Comparison of ENCODE assay signal across 8 mouse cellular contexts in genomic region chr11:6267320-6268254, GRCm38 (mm10). TPM values are rescaled to one million over a fixed set of nuclear protein-coding genes. Genes with fewer than 3 reads are reported as not detected.
A peak's percentile ranks its signal among the peaks of the same experiment; 100 is the strongest.
DNase-seq lines count a peak whose midpoint lies in the region; ATAC-seq and TF ChIP-seq lines count a peak whose summit lies in the region.

Ddx56 (minus strand) TSS chr11:6267772.

- H3K9ac ChIP-seq in hindbrain, embryonic 13.5 days, result peak within 1 kb of the TSS; percentile 91

- POLR2A ChIA-PET in Patski (lab: Charles Lee), result interaction anchor here (0.6 kb wide), 1 partner anchor 20 kb away, joined by 5 read pairs; no protein-coding TSS in a partner anchor

- WGBS in hindbrain, embryonic 13.5 days, result 1% methylated on average over 50 of the region's 50 CpGs

- H3K9me3 ChIP-seq in hindbrain, embryonic 13.5 days, result no peaks in the 10 kb centered on the region

- peak within 1 kb of the TSS; percentile 95 for H3K4me2 ChIP-seq in hindbrain, embryonic 13.5 days

- ATAC-seq in Patski, result peak; percentile 77
- ATAC-seq in hindbrain, embryonic 13.5 days (ENCODE audit: low FRiP score), result peak; percentile 95

- CTCF ChIA-PET in Patski (lab: Charles Lee), result no interaction called here

- peaks cover 23% of the 10 kb centered on the region for H3K4me1 ChIP-seq in hindbrain, embryonic 13.5 days (replicated peaks)

- no peaks in the 10 kb centered on the region for H3K27me3 ChIP-seq in Patski
- no peaks in the 10 kb centered on the region for H3K27me3 ChIP-seq in hindbrain, embryonic 13.5 days

- TF ChIP-seq CTCF in Patski (IDR thresholded peaks at IDR 0.05), result no peak

- peaks cover 63% of the 10 kb centered on the region for H3K36me3 ChIP-seq in hindbrain, embryonic 13.5 days

- peak within 1 kb of the TSS; percentile 92 for H3K4me3 ChIP-seq in hindbrain, embryonic 13.5 days

- H3K27ac ChIP-seq in hindbrain, embryonic 13.5 days, result peak within 1 kb of the TSS; percentile 95

- peak; percentile 75 for DNase-seq in Patski (ENCODE audit: low read depth, low spot score)
- DNase-seq in cerebellum, postnatal 14 days, result peak; percentile 93 to 95
- peak; percentile 86 to 89 for DNase-seq in frontal cortex, postnatal 14 days (ENCODE audit: low spot score in 2 of 2)
- peak; percentile 71 to 80 for DNase-seq in layer of hippocampus, postnatal 25 days (ENCODE audit: extremely low spot score in 1 of 2, low spot score in 1 of 2)
- DNase-seq in lung, postnatal 25 days (ENCODE audit: low spot score), result peak; percentile 95
- DNase-seq in retina, embryonic 14.5 days (ENCODE audit: low spot score), result peak; percentile 97
- peak; percentile 92 for DNase-seq in thymus, postnatal 4 days

- in situ Hi-C loops in Patski (cut with MboI; ENCODE audit: low pct_unique_long_range_greater_than_20kb), result no loop called here

RNA-seq across cellular contexts. Expression of gene Ddx56, which starts in this region (rescaled TPM):
- polyA plus RNA-seq in Patski (2021), result 51.4 TPM
- polyA plus RNA-seq in hindbrain, embryonic 13.5 days (2015; fragmentation: Nextera tagmentation; extraction: Ambion mirVana), result 67.4 and 71.6 TPM in 2 replicates
- total RNA-seq in layer of hippocampus, postnatal 25 days (2021), result 10 to 100 TPM; 41.4 to 43.1 TPM

Comparison
In these comparisons a context has a peak if more than half of its experiments do, and no peak if none do; other contexts are left out.
1. Peak in every context shown above with its lines: DNase-seq, ATAC-seq, H3K4me3 ChIP-seq and H3K27ac ChIP-seq.